Mouse (Mus musculus) hindbrain, embryonic 15.5 days (tissue): ENCODE results near the gene Fstl4. TPM values are rescaled to one million over a fixed set of nuclear protein-coding genes. Genes with fewer than 3 reads are reported as not detected.

Experiments used
- ATAC-seq: fragments of 200-750 bp; cut with Nextera tagmentation; 2 replicates; pipeline ENCODE4 v1.8.0; 2017; ENCODE audit warnings: low read depth, moderate number of reproducible peaks, moderate TSS enrichment; ENCODE audit not compliant: low FRiP score
- H3K27ac ChIP-seq: fragments of 300-500 bp; sonication (generic); replicated peaks from 2 replicates; pipeline ENCODE4 v1.5.1; 2015; ENCODE audit warnings: mild to moderate bottlenecking, inconsistent platforms
- H3K27me3 ChIP-seq: fragments of 300-500 bp; sonication (generic); 2 replicates; pipeline ENCODE4 v1.6.1; 2015; ENCODE audit warnings: control low read depth, inconsistent platforms
- H3K36me3 ChIP-seq: fragments of 300-500 bp; sonication (generic); 2 replicates; pipeline ENCODE4 v1.6.1; 2015; ENCODE audit warnings: control low read depth, inconsistent platforms
- H3K4me1 ChIP-seq: fragments of 300-500 bp; sonication (generic); replicated peaks from 2 replicates; pipeline ENCODE4 v1.6.1; 2015; ENCODE audit warnings: control low read depth, inconsistent platforms
- H3K4me2 ChIP-seq: fragments of 300-500 bp; sonication (generic); 2 replicates; pipeline ENCODE4 v1.6.1; 2015; ENCODE audit warnings: moderate library complexity, mild to moderate bottlenecking, inconsistent platforms
- H3K4me3 ChIP-seq: fragments of 300-500 bp; sonication (generic); 2 replicates; pipeline ENCODE4 v1.5.1; 2015; ENCODE audit warnings: mild to moderate bottlenecking, inconsistent platforms
- H3K9ac ChIP-seq: fragments of 300-500 bp; sonication (generic); 2 replicates; pipeline ENCODE4 v1.6.1; 2015; ENCODE audit warnings: inconsistent platforms
- H3K9me3 ChIP-seq: fragments of 300-500 bp; sonication (generic); 2 replicates; pipeline ENCODE4 v1.6.1; 2016; ENCODE audit warnings: control low read depth, inconsistent platforms
- WGBS: fragments of 180-500 bp; shearing (Covaris S2); methylation state at CpG from one replicate; pipeline ENCODE4 v1.1.7; 2015; 5-methylcytosine and 5-hydroxymethylcytosine counted together
- polyA plus RNA-seq: library from polyadenylated mRNA; unstranded; fragments of >200 nt; fragmentation: Nextera tagmentation; extraction: Ambion mirVana; gene quantifications from 2 replicates; pipeline ENCODE4 v1.2.1, GENCODE M21; 2015

The Fstl4 gene
- polyA plus RNA-seq, 1 experiment from 2014 or later, result 16.5 TPM

DNA sequence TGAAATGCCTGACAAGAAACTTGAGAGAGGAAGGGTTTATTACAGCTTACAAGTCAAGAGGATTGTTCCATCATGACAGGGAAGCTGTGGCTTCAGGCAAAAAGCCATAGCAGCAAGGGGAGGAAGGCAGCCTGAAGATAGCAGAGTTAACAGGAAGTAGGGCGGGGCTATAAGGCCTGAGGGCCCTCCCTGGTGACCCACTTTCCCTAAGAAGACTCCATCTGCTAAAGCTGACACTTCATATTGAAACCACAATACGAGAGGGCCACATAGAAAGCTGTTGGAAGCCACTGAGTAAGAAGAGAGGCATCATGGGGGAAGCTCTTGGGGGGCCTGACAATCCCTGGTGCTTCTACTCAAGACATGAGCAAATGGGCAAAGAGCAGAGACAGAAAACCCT is 364.2 kb downstream of the Fstl4 start:
- Histone ChIP-seq H3K9ac (no peak overlapping the region), H3K27ac (no peak overlapping the region), H3K4me2 (no peak overlapping the region), H3K9me3 (no peaks in the 10 kb centered on the region), H3K4me1 (peaks cover 9% of the 10 kb centered on the region), H3K27me3 (no peaks in the 10 kb centered on the region), H3K4me3 (no peak overlapping the region), H3K36me3 (no peaks in the 10 kb centered on the region)
- no peak for ATAC-seq
- WGBS, result 77% methylated on average over 2 of the region's 2 CpGs

- WGBS, result 25% methylated on average over 23 of the region's 23 CpGs
- H3K4me2 ChIP-seq, result peak overlapping the region; percentile 38
- no peaks in the 10 kb centered on the region for H3K27me3 ChIP-seq
- ATAC-seq, result peak; percentile 58; the same call in 1 of the 2 replicates
- H3K4me1 ChIP-seq, result peaks cover 11% of the 10 kb centered on the region
- peak overlapping the region; percentile 26 for H3K27ac ChIP-seq
- no peak overlapping the region for H3K4me3 ChIP-seq
- H3K9ac ChIP-seq, result no peak overlapping the region
- H3K9me3 ChIP-seq, result no peaks in the 10 kb centered on the region
- H3K36me3 ChIP-seq, result no peaks in the 10 kb centered on the region
Measured at GRCm38 (mm10) chr11:53132406-53133035, 368.1 kb downstream of the Fstl4 start.

- Histone ChIP-seq H3K27me3 (0 out of 2 replicates have a peak, but pooled peaks cover 2% of the 10 kb centered on the region), H3K36me3 (no peaks in the 10 kb centered on the region), H3K4me1 (peaks cover 27% of the 10 kb centered on the region), H3K4me3 (no peak overlapping the region), H3K9ac (no peak overlapping the region), H3K9me3 (no peaks in the 10 kb centered on the region), H3K4me2 (no peak overlapping the region), H3K27ac (no peak overlapping the region)
- ATAC-seq, result no peak
- WGBS, result 60% methylated on average over 11 of the region's 11 CpGs
Measured at GRCm38 (mm10) chr11:53136371-53136770, 371.9 kb downstream of the Fstl4 start.

DNA sequence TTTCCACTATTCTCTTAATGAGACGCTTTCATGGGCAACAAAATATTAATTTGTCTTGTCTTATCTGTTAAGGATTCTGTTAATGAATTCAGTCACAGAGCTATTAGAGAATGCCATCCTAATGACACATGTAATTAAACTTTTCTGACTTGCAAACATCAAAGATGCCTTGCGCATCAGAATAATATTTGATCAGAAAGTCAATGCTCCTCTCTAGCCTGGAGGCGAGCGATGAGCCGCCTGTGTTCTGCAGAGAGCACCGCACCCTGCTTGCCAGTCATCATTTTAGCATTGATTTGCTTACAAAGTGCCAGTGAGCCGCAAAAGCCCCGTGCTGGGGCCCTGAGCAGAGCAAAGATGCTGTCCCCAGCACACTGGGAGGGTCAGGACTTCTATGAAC is 372.9 kb downstream of the Fstl4 start:
- 54% methylated on average over 8 of the region's 8 CpGs for WGBS
- Histone ChIP-seq H3K4me3 (no peak overlapping the region), H3K27ac (no peak overlapping the region), H3K9ac (no peak overlapping the region), H3K4me2 (no peak overlapping the region), H3K27me3 (0 out of 2 replicates have a peak, but pooled peaks cover 2% of the 10 kb centered on the region), H3K36me3 (no peaks in the 10 kb centered on the region), H3K4me1 (peaks cover 25% of the 10 kb centered on the region), H3K9me3 (no peaks in the 10 kb centered on the region)
- no peak for ATAC-seq

GRCm38 (mm10) chr11:53138212-53138611 is 373.8 kb downstream of the Fstl4 start:
- Histone ChIP-seq H3K27me3 (0 out of 2 replicates have a peak, but pooled peaks cover 2% of the 10 kb centered on the region), H3K9me3 (no peaks in the 10 kb centered on the region), H3K27ac (no peak overlapping the region), H3K9ac (no peak overlapping the region), H3K4me2 (no peak overlapping the region), H3K4me1 (peaks cover 18% of the 10 kb centered on the region), H3K4me3 (no peak overlapping the region), H3K36me3 (no peaks in the 10 kb centered on the region)
- ATAC-seq, result no peak
- WGBS, result 91% methylated on average over 6 of the region's 6 CpGs

GRCm38 (mm10) chr11:53139666-53140065 is 375.2 kb downstream of the Fstl4 start:
- 80% methylated on average over 3 of the region's 3 CpGs for WGBS

DNA sequence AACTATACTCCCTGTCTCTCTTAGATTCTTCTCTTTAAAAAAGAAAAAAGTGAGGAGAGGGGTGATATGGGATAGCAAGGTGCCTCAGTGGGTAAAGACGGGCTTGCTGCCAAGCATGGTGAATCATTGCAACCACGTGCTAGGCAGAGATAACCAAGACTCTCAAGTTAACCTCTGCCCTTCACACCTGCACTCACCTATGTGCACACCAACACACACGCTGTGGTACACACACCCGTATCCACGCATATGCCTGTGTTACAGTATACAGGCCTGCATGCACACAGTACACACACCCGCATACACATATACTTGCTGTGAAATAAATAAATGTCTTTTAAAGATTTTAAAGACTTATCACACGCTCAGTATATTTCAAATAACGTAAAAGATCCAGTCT is 375.8 kb downstream of the Fstl4 start:
- Histone ChIP-seq H3K9me3 (no peaks in the 10 kb centered on the region), H3K36me3 (no peaks in the 10 kb centered on the region), H3K27ac (no peak overlapping the region), H3K27me3 (0 out of 2 replicates have a peak, but pooled peaks cover 2% of the 10 kb centered on the region), H3K9ac (no peak overlapping the region), H3K4me1 (peaks cover 19% of the 10 kb centered on the region), H3K4me3 (no peak overlapping the region), H3K4me2 (no peak overlapping the region)
- no peak for ATAC-seq
- 75% methylated on average over 8 of the region's 8 CpGs for WGBS

More at GRCm38 (mm10) chr11:53139666-53140065, 375.2 kb downstream of the Fstl4 start:
- no peaks in the 10 kb centered on the region for H3K36me3 ChIP-seq
- no peak overlapping the region for H3K4me2 ChIP-seq
- H3K9me3 ChIP-seq, result no peaks in the 10 kb centered on the region
- ATAC-seq, result no peak
- H3K27me3 ChIP-seq, result 0 out of 2 replicates have a peak, but pooled peaks cover 2% of the 10 kb centered on the region
- H3K4me3 ChIP-seq, result no peak overlapping the region
- H3K9ac ChIP-seq, result no peak overlapping the region
- H3K27ac ChIP-seq, result no peak overlapping the region
- peaks cover 18% of the 10 kb centered on the region for H3K4me1 ChIP-seq

DNA sequence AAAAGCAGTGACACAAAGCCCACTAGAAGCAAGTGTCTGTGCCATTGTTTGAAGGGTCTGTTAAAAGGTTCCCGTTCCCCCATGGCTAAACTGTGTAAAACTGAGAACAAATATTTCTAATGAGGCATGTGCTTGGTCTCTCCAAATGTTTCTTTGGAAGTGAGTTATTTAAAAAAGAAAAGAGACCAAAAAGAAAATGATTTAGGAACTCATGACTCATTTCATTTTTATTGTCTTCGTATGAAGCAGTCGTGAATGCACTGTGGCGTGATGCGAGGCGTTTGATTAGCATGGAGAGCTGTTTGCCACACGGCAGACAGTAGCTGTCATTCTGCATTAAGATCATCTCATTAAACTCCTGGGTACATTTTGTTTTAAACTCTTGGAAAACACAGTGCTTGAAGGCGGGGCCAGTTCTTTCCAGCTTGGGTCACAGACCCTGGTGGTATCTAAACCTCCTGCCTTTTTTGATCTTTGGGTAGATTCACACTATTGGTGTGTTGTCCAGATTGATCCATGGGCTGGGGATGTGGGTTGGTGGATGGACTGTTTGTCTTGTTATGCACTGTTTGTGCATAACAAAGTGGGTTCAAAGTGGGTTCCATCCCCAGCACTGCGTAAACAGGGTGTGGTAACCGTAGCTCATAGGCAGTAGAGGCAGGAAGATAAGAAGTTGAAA is 376.4 kb downstream of the Fstl4 start:
- Histone ChIP-seq H3K9ac (no peak overlapping the region), H3K9me3 (no peaks in the 10 kb centered on the region), H3K4me2 (no peak overlapping the region), H3K27me3 (0 out of 2 replicates have a peak, but pooled peaks cover 2% of the 10 kb centered on the region), H3K36me3 (no peaks in the 10 kb centered on the region), H3K4me1 (peaks cover 25% of the 10 kb centered on the region), H3K4me3 (no peak overlapping the region), H3K27ac (0 out of 2 replicates have a peak overlapping the region, but pooled peaks have one; percentile 11)
- whole genome bisulfite sequencing, result 40% methylated on average over 10 of the region's 10 CpGs
- no peak for ATAC-seq

- H3K9me3 ChIP-seq, result no peaks in the 10 kb centered on the region
- no peak overlapping the region for H3K9ac ChIP-seq
- H3K27me3 ChIP-seq, result 0 out of 2 replicates have a peak, but pooled peaks cover 2% of the 10 kb centered on the region
- no peak overlapping the region for H3K4me3 ChIP-seq
- H3K36me3 ChIP-seq, result no peaks in the 10 kb centered on the region
- H3K4me1 ChIP-seq, result peaks cover 18% of the 10 kb centered on the region
- H3K27ac ChIP-seq, result no peak overlapping the region
- WGBS, result 85% methylated on average over 5 of the region's 5 CpGs
- no peak for ATAC-seq
- H3K4me2 ChIP-seq, result no peak overlapping the region
Measured at GRCm38 (mm10) chr11:53143522-53143921, 379.1 kb downstream of the Fstl4 start.

GRCm38 (mm10) chr11:53144506-53144905 is 380.1 kb downstream of the Fstl4 start:
- no peak overlapping the region for H3K27ac ChIP-seq
- no peak for ATAC-seq
- no peak overlapping the region for H3K9ac ChIP-seq
- peaks cover 18% of the 10 kb centered on the region for H3K4me1 ChIP-seq
- no peaks in the 10 kb centered on the region for H3K9me3 ChIP-seq
- no peak overlapping the region for H3K4me3 ChIP-seq
- no peak overlapping the region for H3K4me2 ChIP-seq
- H3K27me3 ChIP-seq, result 0 out of 2 replicates have a peak, but pooled peaks cover 2% of the 10 kb centered on the region
- 71% methylated on average over 5 of the region's 5 CpGs for WGBS
- H3K36me3 ChIP-seq, result no peaks in the 10 kb centered on the region

GRCm38 (mm10) chr11:53146290-53146689 is 381.9 kb downstream of the Fstl4 start:
- Histone ChIP-seq H3K4me2 (no peak overlapping the region), H3K9ac (no peak overlapping the region), H3K27ac (no peak overlapping the region), H3K27me3 (no peaks in the 10 kb centered on the region), H3K4me1 (peaks cover 7% of the 10 kb centered on the region), H3K4me3 (no peak overlapping the region), H3K9me3 (no peaks in the 10 kb centered on the region), H3K36me3 (no peaks in the 10 kb centered on the region)
- 37% methylated on average over 4 of the region's 4 CpGs for WGBS
- no peak for ATAC-seq

GRCm38 (mm10) chr11:53156463-53156862 is 392.0 kb downstream of the Fstl4 start:
- H3K4me1 ChIP-seq, result no peaks in the 10 kb centered on the region
- no peak overlapping the region for H3K27ac ChIP-seq
- WGBS, result 67% methylated on average over 7 of the region's 7 CpGs
- H3K9me3 ChIP-seq, result no peaks in the 10 kb centered on the region
- no peaks in the 10 kb centered on the region for H3K36me3 ChIP-seq
- H3K9ac ChIP-seq, result no peak overlapping the region
- no peak for ATAC-seq
- H3K27me3 ChIP-seq, result no peaks in the 10 kb centered on the region
- H3K4me2 ChIP-seq, result no peak overlapping the region
- no peak overlapping the region for H3K4me3 ChIP-seq
